Mouse (Mus musculus): Measurements from ENCODE around the gene Slc25a27. TPM values are rescaled to one million over a fixed set of nuclear protein-coding genes. Genes with fewer than 3 reads are reported as not detected.

The Slc25a27 gene
- total and polyA plus RNA-seq, 3 experiments: 0.13 to 0.49 (median 0.40) TPM

- in situ Hi-C loops (cut with MboI; ENCODE audit: low pct_ligation_motif_present, low pct_unique_long_range_greater_than_20kb, low sequenced_read_pairs): no loop called here
- TF ChIP-seq NRF1 (IDR thresholded peaks at IDR 0.05; ENCODE audit: low read depth, low read length) (no peak), MEF2A (IDR thresholded peaks at IDR 0.05; ENCODE audit: borderline replicate concordance, low read depth, low read length) (no peak), ZC3H11A (IDR thresholded peaks at IDR 0.05; ENCODE audit: low read depth, low read length) (no peak), ELF1 (IDR thresholded peaks at IDR 0.05; ENCODE audit: low read depth, low read length) (no peak)
- H3K36me3 ChIP-seq (replicated peaks in 1 of 2; ENCODE audit: control insufficient read depth in 1 of 2, insufficient read depth in 1 of 2, low read length in 1 of 2): no peaks in the 10 kb centered on the region
These were observed 17.1 kb upstream of the Slc25a27 start for GRCm38 (mm10) chr17:43684086-43684485.

DNA sequence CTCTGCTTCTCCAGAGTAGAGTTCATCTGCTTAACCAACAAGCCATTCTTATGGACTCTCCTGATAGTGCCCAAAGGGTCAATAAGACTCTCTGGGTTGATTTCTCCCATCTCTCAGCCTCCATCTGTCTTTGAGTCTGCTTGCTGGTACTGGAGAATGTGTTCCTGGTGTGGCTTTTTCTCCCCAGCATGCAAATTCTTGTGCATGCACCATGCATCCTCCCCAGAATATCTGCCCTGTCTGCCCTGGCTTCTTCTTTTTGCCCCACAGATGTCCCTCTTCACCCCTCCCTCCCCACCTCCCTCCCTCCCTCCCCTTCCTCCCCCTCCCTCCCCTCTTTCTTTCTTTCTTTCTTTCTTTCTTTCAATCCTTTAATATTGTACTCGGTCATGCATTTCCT, 10.3 kb upstream of the Slc25a27 start:
- no peak overlapping the region for H3K9ac ChIP-seq (ENCODE audit: insufficient read depth, low read depth)
- H3K9me3 ChIP-seq (replicated peaks; ENCODE audit: low read length): peaks cover 22% of the 10 kb centered on the region
- in situ Hi-C loops (cut with MboI; ENCODE audit: low pct_ligation_motif_present, low pct_unique_long_range_greater_than_20kb, low sequenced_read_pairs) (no loop called here), dilution Hi-C loops (cut with MboI; ENCODE audit: extremely low pct_ligation_motif_present, extremely low pct_unique_long_range_greater_than_20kb, low sequenced_read_pairs) (no loop called here)
- H3K4me3 ChIP-seq (replicated peaks in 1 of 3; ENCODE audit: low read depth in 2 of 3, low read length in 2 of 3, poor library complexity in 1 of 3): no peak overlapping the region
- DNase-seq (ENCODE audit: extremely low read depth): peak; percentile 22
- H3K36me3 ChIP-seq (replicated peaks in 1 of 2; ENCODE audit: control insufficient read depth in 1 of 2, insufficient read depth in 1 of 2, low read length in 1 of 2): no peaks in the 10 kb centered on the region
- TF ChIP-seq ZNF384 (IDR thresholded peaks at IDR 0.05; ENCODE audit: low read depth, low read length) (no peak), RCOR1 (conservative IDR thresholded peaks at IDR 0.05; ENCODE audit: low read depth, low read length) (no peak), MAZ (IDR thresholded peaks at IDR 0.05; ENCODE audit: low read depth, low read length) (no peak), MAFK (IDR thresholded peaks at IDR 0.05; ENCODE audit: insufficient replicate concordance, low read length) (no peak), ZMIZ1 (IDR thresholded peaks at IDR 0.05; ENCODE audit: low read depth, low read length) (no peak), USF2 (conservative IDR thresholded peaks at IDR 0.05; ENCODE audit: low read depth, low read length) (no peak), BHLHE40 (IDR thresholded peaks at IDR 0.05; ENCODE audit: low read depth, low read length) (no peak), CHD2 (IDR thresholded peaks at IDR 0.05; ENCODE audit: low read length) (no peak), MYC (IDR thresholded peaks at IDR 0.05; ENCODE audit: low read depth, low read length) (no peak), TBP (conservative IDR thresholded peaks at IDR 0.05; ENCODE audit: low read depth, low read length) (no peak), CHD1 (IDR thresholded peaks at IDR 0.05; ENCODE audit: low read depth, low read length) (no peak), ETS1 (conservative IDR thresholded peaks at IDR 0.05; ENCODE audit: low read depth, low read length) (no peak)
- H3K27me3 ChIP-seq (replicated peaks): no peaks in the 10 kb centered on the region
- peaks cover 0 to 5% of the 10 kb centered on the region in 2 experiments; a peak in 1 of 4 replicates for H3K4me1 ChIP-seq (ENCODE audit: control insufficient read depth in 1 of 2, insufficient read depth in 2 of 2)
- no peaks in the 10 kb centered on the region for H3K79me2 ChIP-seq (replicated peaks; ENCODE audit: control insufficient read depth, extremely low read depth, insufficient read depth, poor library complexity, severe bottlenecking)
- no peak overlapping the region for H3K27ac ChIP-seq (ENCODE audit: insufficient read depth, low read depth)
- H3K4me2 ChIP-seq (ENCODE audit: insufficient read depth, low read depth, poor library complexity, severe bottlenecking): no peak overlapping the region

More at GRCm38 (mm10) chr17:43684086-43684485, 17.1 kb upstream of the Slc25a27 start:
- Histone ChIP-seq H3K79me2 (replicated peaks; ENCODE audit: control insufficient read depth, extremely low read depth, insufficient read depth, poor library complexity, severe bottlenecking) (no peaks in the 10 kb centered on the region), H3K9ac (ENCODE audit: insufficient read depth, low read depth) (no peak overlapping the region), H3K27ac (ENCODE audit: insufficient read depth, low read depth) (no peak overlapping the region), H3K9me3 (replicated peaks; ENCODE audit: low read length) (peaks cover 27% of the 10 kb centered on the region), H3K4me1 (ENCODE audit: control insufficient read depth in 1 of 2, insufficient read depth in 2 of 2) (no peaks in the 10 kb centered on the region), H3K4me2 (ENCODE audit: insufficient read depth, low read depth, poor library complexity, severe bottlenecking) (no peak overlapping the region), H3K27me3 (replicated peaks) (no peaks in the 10 kb centered on the region), H3K4me3 (replicated peaks in 1 of 3; ENCODE audit: low read depth in 2 of 3, low read length in 2 of 3, poor library complexity in 1 of 3) (no peak overlapping the region)
- dilution Hi-C loops (cut with MboI; ENCODE audit: extremely low pct_ligation_motif_present, extremely low pct_unique_long_range_greater_than_20kb, low sequenced_read_pairs): no loop called here
- DNase-seq (ENCODE audit: extremely low read depth): no peak
